Mouse (Mus musculus): Measurements from ENCODE around the gene Picalm.
"Not testable (repeated sequence)": the region's sequence is repeated elsewhere in the genome, so short reads cannot be mapped to it uniquely, and the experiment has no call there.

Picalm gene

GRCm38 (mm10) chr7:90203914-90204313 is 73.9 kb downstream of the Picalm start:
- in situ Hi-C loops (cut with MseI, MboI): no loop called here

- in situ Hi-C loops (cut with MseI, MboI): no loop called here
These were observed 80.1 kb downstream of the Picalm start for GRCm38 (mm10) chr7:90210116-90210515.

GRCm38 (mm10) chr7:90210947-90211346 is 80.9 kb downstream of the Picalm start:
- in situ Hi-C loops (cut with MseI, MboI): no loop called here

DNA sequence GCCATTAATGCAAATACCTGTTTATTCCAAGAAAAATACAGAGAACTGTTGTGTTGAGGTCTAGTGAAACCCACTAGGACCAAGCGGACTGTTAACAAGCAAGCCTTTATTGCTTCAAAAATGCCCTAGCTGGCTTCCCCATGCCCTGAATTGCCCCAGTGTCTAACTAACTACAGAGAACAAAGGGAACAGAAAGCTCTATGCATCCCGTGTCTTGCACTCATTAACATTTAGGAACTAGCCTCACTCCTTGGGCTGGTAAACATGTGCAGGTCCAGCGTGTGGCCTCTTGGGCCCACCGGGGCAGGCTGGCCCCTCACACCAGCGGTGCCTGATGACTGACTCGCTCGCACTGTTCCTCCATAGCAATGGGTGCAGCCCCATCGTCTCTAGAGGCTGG is 86.5 kb downstream of the Picalm start:
- in situ Hi-C loops (cut with MseI, MboI): no loop called here

- in situ Hi-C loops (cut with MseI, MboI): no loop called here
These were observed 88.1 kb downstream of the Picalm start for GRCm38 (mm10) chr7:90218122-90218521.

DNA sequence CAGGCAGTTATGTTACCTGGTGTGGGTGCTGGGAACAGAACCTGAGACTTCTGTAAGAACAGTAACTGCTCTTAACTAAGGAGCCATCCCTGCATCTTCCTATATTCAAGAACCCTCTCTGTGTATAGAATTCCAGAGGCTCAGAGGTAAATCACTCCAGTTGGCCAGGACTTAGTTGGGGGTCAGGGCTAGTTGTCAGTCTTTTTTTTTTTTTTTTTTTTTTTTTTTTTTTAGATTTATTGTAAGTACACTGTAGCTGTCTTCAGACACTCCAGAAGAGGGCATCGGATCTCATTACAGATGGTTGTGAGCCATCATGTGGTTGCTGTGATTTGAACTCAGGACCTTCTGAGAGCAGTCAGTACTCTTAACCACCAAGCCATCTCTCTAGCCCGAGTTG is 91.5 kb downstream of the Picalm start:
- in situ Hi-C loops (cut with MseI, MboI): no loop called here

DNA sequence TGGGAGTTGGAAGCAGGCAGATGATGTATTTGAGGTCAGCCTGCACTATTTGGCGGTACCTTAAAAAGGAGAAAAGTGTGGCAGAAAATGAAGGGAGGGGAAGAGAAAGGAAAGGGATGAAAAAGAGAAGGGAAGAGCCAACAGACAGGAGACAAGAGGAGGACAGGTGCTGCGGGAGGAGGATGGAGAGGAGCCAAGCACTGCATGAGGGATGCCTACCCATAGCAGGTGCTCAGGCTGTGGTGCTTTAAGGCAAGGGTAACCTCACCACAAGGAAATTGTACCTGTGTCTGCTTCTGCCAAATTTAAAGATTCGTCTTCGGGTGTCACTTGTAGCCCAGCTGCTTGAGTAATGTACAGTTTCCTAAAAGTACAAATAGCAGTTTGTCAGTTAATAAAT is 98.1 kb downstream of the Picalm start:
- in situ Hi-C loops (cut with MseI, MboI): no loop called here

GRCm38 (mm10) chr7:90228884-90229283 is 98.9 kb downstream of the Picalm start:
- in situ Hi-C loops (cut with MseI, MboI): not testable (repeated sequence)

GRCm38 (mm10) chr7:90231431-90231830 is 101.4 kb downstream of the Picalm start:
- in situ Hi-C loops (cut with MseI, MboI): no loop called here

DNA sequence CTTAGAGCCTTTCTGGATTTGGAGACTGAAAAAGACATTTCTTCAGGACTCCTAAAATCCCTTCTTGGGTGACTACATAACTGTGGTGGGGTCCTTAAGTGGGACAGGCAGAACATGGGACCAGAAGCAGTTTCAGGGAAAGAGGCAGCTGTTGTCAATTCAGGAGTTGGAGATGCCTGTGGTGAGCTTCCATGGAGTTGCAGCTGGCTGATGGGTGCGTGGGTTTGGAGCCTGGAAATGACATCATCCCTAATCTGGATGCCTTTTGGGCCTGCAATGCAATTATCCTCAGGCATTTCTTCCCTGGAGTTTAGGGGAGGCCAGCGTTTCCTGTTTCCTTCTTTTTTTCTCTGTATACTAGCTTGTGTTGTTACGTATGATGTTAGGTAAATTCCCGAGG is 103.9 kb downstream of the Picalm start:
- in situ Hi-C loops (cut with MseI, MboI): no loop called here

DNA sequence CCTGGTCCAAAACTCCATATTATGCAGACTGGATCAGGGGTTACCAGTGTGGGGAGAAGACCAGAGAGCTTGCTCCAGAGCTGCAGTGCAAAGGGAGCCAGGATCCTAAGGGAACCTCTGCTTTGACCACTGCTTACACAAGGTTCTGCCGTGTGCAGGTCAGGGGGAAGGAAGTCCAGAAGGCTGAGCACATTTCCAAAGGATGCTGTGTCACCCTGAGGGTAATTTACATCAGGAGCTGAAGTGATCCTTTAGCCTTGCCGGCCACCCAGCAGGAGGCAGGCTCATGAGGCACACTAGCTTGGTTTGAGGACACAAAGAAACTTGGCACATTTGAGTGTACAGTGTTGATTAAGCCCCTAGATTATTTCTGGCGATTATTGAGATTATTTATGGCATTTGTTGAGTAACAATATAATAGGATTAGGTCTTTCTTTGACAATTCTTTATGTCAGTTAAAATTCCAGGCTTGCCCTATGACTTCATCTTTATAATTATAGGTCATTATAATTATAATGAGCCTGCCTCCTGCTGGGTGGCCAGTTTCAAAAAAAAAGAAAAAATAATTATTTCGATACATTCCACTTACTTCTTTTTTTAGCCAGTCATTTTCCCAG is 106.4 kb downstream of the Picalm start:
- in situ Hi-C loops (cut with MseI, MboI): no loop called here

DNA sequence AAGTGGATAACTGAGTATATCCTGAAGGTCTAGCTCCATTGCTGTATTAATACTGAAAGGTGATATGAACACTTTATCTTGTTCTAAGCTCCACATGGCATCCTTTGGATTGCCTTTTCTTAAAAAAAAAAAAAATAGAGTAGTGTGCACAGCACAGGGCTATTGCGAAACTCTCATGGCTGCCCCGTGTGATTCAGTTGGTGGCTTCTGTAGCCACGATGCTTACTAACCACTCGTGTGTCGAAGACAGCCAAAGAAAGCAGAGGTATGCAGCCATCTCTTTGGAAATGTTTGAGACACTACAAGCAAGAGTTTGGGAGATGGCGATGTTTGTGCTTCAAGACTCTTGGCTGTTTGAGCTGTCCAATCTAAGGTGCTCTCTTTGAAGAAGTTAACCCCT is 113.1 kb downstream of the Picalm start:
- in situ Hi-C loops (cut with MseI, MboI): no loop called here

- in situ Hi-C loops (cut with MseI, MboI): no loop called here
These were observed 113.6 kb downstream of the Picalm start for GRCm38 (mm10) chr7:90243643-90244042.

- in situ Hi-C loops (cut with MseI, MboI): no loop called here
These were observed 122.9 kb downstream of the Picalm start for GRCm38 (mm10) chr7:90252946-90253345.

DNA sequence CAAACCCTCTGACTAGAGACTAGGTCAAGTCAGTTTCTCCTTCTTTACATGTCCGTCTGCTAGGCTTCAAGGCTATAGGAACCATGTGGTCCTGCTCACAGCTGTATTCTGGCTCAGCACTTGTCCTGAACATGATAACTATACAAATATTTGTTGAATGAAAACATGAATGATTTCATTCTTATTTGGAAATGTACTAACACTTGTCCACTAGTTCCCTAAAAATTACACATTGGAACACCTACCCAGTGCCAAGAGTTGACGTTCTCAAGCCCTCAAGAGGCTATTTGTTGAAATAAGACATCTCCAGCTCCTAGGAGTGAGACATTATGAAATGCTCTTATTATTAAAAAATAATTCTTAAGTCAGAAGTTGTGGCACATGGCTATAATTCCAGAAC is 128.7 kb downstream of the Picalm start:
- in situ Hi-C loops (cut with MseI, MboI): no loop called here

DNA sequence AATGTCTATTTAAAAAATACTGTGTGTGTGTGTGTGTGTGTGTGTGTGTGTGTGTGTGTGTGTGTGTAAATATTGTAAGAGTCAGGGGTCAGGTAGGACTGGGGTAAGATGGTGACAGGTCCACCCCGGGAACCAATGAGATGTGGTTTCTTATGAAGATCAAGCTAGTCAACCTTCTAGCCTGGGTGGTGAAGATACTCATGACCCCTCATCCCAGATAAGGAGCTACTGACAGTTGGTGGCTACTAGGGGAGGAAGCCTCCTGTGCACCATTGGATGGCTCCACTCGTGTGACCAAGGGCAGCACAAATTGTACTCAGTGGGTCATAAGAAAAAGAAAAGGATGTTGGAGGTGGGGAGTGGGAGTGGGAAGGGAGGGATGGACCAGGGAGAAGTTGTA is 129.9 kb downstream of the Picalm start:
- in situ Hi-C loops (cut with MseI, MboI): loop anchor here (10.0 kb wide), 1 partner anchor 265 kb away; no protein-coding TSS in a partner anchor

DNA sequence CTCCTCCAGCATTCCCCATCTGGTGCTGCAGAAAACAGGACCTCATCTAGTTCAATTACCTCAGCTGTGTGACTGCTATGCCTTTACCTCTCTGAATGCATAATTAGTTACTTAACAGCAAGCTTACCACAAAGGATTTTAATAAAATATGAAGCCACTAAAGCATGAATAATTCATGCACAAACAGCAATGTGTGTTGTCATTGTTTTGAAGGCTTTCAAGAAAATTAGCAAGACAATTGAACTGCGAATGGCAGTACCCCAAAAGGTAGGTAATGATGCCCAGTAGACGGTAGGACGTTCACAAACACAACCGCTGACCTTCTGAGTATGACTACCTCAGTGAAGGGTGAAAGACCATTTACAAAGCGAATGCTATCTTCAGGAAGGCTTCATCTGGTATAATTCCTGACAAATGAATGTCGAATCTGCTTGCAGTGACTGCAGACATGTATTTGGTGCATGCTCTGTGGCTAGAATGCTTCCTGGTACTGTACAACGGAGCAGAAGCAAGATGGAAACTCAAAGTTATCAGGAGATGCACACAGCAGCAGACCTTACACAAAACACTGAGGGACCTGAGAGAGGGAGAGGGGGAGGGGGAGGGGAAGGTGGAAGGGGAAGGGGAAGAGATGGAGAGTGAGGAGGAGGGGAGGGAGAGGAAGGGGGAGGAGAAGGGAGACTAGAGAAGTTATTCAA is 132.0 kb downstream of the Picalm start:
- in situ Hi-C loops (cut with MseI, MboI): loop anchor here (10.0 kb wide), 1 partner anchor 267 kb away; no protein-coding TSS in a partner anchor
